Mouse (Mus musculus) MEL-GATA-1-ER (cell line): ENCODE measurements around the gene Cd47.

Source experiments
- DNase-seq: peaks from one replicate; pipeline ENCODE4 v3.0.0-alpha.2; 2012; ENCODE audit warnings: low read depth; ENCODE audit errors: extremely low read depth

Gene Cd47

DNA sequence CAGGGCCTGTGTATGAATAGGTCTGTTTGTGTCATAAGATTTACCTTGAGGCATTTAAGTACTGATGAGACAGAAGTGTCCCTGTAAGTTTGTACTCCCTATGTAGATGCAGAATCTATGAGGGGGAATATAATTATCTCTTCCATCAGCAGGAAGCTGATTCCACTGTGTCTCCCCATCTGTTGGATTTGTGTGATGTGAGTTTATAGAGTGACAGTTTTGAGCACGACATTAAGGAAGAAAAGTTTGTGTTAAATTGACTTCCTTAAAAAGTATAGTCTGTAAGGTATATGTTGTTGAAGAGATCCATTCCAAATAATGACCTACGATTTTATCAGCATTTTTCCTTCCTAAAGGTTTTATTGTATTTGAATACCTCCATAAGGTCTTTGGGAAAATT is 106.6 kb downstream of the Cd47 start:
- no peak for DNase-seq

- peak; percentile 94 for DNase-seq
These were observed 107.0 kb downstream of the Cd47 start for GRCm38 (mm10) chr16:49907356-49907755.

DNA sequence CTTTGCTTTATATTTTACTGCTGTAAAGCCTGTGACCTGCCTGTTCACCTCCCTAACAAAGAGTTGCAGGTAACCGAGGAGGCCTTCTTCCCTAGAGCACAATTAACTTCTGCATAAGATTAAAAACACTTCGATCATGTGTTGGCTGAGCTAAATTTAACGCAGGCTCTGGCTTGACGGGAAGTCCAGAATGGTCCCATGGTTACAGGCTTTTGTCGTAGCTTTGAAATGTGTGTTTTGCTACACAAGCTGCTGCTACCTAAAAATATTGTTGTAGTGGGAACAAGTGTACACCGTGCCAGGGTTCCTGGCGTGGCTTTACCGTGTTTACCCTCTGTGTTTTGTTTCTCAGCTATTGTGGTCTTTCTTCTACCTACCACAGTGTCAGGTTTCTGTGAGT is 109.2 kb downstream of the Cd47 start:
- DNase-seq = no peak

DNA sequence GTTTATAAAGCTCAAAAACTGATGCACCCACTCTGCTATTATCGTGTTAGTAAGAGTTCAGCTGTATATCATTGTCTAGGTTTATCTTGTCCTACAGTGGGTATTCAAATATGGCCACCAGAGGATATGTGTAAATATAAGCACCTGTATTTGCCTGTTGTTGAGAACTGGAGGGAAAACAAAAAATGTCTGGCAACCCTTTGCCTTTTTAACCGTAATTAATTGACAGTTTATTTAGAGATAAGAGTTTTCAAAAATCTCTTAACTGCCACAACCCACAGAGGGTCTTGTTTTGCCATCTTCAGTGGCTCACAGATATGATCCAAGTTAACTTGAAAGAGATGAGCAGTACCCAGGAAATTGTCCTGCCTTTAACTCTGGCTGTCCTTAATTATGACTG is 113.8 kb downstream of the Cd47 start:
- DNase-seq = no peak

GRCm38 (mm10) chr16:49915532-49916476 is 115.5 kb downstream of the Cd47 start:
- no peak for DNase-seq

DNA sequence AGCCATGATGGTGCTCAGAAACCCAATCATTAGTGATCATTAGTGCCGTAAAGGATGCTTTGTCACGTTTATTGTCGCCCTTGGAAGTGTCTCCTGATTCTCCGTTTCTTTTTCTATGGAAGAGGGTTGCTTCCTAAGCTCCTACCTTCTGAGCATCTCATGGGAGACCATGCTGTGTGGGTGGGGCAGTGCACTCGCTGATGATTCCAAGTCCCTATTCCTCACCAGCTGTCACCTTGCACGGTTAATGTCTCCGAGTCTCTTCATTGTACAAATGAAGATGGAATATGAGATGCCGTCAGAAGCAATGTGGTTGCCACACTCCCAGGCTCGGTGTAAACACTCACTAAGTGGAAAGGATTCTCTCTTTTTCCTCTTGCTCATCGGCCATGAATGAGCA is 119.9 kb downstream of the Cd47 start:
- no peak for DNase-seq

- DNase-seq = no peak
These were observed 121.3 kb downstream of the Cd47 start for GRCm38 (mm10) chr16:49921677-49922076.

DNA sequence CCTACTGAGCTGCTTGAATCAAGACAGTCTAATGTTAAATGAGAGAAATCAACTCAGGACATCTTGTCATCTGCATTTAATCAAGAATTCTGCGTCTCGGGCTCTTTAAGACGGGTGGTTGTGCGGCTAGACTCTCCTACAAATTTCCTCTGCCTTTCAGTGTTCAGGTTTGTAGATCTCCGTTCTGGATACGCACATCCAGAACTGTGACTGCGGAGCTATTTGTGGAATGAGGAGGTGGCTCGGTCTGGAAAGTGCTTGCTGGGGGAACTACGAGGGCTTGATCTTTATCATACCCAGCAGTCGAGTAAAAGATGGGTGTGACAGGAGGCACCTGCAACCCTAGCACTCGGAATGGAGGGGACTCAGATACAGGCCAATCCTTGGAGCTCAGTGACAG is 121.8 kb downstream of the Cd47 start:
- no peak for DNase-seq

DNA sequence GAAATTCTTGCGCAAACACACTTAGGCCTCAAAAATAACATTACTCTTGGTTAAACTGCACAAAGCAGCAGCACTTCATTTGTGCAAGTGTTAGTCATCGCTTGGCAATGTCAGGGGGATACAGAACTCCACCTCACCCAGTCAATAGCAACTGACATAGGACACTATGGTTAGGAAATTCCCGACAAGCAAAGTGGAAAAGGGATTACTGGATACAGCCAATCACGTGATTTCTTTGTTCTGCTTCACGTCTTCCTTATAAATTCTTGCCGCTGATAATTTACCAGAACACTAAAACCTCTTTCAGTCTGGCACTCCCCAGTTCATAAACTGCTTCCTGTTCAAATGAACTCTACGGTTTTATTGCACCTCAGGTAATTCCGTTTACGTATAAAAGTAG is 123.4 kb downstream of the Cd47 start:
- DNase-seq = no peak

GRCm38 (mm10) chr16:49924941-49925340 is 124.6 kb downstream of the Cd47 start:
- DNase-seq = no peak

- no peak for DNase-seq
These were observed 132.9 kb downstream of the Cd47 start for GRCm38 (mm10) chr16:49933274-49933673.

- DNase-seq = no peak
These were observed 135.7 kb downstream of the Cd47 start for GRCm38 (mm10) chr16:49936008-49936443.

DNA sequence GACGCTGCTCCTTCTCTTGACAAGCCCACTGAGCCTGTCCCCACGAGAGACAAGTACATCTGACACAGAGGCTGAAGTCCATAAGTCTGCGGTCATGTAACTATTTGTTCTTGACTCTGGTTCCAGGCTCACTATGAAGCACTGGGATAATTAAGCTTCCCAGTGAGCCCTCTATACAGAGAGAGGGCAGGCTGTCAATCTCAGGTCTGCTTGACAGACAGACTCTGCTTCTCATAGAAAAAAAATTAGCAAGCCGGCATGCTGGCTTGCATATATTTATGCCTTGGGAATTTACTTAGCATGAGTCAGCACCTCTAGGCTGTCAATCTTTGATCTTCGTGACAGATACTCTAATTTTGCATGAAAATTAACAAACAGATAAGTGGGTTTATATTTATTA is 136.5 kb downstream of the Cd47 start:
- no peak for DNase-seq

GRCm38 (mm10) chr16:49937218-49938165 is 137.2 kb downstream of the Cd47 start:
- DNase-seq = no peak

DNA sequence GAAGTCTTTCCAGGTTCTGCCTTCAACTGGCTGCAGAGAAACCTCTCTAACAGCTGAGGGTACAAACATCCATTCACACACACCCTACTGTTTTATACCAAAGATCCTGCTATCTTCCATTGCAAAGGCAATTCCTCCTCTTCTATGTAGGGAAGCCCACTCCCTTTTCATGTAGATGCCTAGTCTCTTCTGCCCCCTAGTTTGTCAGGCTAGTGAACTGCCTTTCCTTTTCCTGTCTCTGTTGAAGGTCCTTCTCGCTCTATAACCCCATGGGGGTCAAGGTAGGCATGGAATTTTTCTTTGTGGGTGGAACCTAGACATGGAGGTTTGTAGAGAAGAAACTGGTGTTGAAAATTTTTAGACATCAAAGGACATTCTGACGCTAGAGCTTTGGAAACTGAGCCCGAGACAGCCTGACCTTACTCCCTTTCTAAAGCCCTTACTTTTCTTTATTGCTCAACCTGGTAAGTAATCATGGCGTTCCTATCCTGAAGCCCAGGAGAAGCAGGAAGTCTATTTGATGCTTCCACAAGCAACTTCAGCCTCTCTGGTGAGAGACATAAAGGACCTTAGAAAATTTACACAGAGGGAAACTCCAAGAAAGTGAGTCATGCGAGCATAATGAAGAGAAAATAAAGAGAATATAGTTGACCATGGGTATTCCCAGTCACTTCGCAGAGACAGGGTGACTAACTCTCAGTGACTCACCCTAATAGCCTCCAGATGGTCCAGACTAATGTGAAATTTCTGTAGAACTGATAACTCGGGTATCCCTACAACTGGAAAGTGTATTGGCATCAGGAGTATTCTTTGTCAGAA is 138.4 kb downstream of the Cd47 start:
- DNase-seq = no peak

GRCm38 (mm10) chr16:49939376-49939775 is 139.0 kb downstream of the Cd47 start:
- no peak for DNase-seq

GRCm38 (mm10) chr16:49940473-49940872 is 140.1 kb downstream of the Cd47 start:
- DNase-seq = no peak

DNA sequence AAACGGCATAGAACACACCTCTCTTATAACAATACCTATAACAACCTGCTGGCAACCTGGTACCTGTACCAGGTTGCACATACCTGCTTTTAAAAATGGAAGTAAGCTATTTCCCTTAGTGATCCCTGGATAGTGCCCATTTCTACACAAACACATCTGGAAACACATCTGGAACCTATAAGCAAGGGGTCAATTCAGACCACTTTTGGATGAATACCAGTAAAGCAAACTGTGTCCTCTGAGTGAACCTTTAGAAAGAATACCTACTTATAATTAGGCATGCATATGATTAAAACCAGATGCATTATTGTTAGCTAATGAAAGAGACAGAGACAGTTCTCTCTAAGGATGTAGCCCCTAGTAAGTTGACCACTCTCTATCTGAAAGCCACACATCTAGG is 140.7 kb downstream of the Cd47 start:
- no peak for DNase-seq

- no peak for DNase-seq
These were observed 143.4 kb downstream of the Cd47 start for GRCm38 (mm10) chr16:49943726-49944125.

GRCm38 (mm10) chr16:49945084-49945483 is 144.8 kb downstream of the Cd47 start:
- no peak for DNase-seq

GRCm38 (mm10) chr16:49947049-49947448 is 146.7 kb downstream of the Cd47 start:
- no peak for DNase-seq
